Mouse (Mus musculus) bone marrow macrophage, adult 2 months (primary cell): ENCODE measurements around the gene Esyt1.

Experiments used
- CTCF ChIP-seq: IDR thresholded peaks from 2 replicates; pipeline ENCODE4 v1.5.1; 2012; ENCODE audit warnings: low read depth, mild to moderate bottlenecking, low read length, moderate library complexity
- POLR2A ChIP-seq: IDR thresholded peaks from 2 replicates; pipeline ENCODE4 v1.6.1; 2012; ENCODE audit warnings: mild to moderate bottlenecking, low read depth, low read length, borderline replicate concordance

DNA sequence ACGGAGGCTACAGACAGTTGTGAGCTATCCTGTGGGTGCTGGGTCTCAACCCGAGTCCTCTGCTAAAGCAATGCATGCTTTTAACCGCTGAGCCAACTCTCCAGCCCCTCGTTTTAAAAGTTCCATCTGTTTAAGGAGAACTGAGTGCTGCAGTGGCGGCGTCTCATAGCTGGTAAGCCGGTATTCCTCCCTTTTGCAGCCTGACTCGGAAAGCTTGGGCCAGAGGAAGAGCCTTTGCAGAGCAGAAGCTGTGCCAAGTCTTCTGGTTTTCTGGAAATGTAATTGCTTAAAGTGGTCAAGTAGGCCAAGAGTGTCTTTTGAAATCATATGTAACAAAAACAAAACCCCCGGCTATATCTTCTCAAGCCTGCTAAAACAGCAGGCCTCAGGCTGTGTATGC lies 17.4 kb downstream of the Esyt1 start:
- TF ChIP-seq CTCF (no peak), POLR2A (no peak)
